20 mouse cellular contexts compared by ENCODE assay signal in genomic region chr1:63992506-63992905, GRCm38 (mm10).
"Had no signal": no experiment of that assay in that cellular context is flagged by ENCODE, and none has a peak within 500 bp of the region (broad histone marks: within the 10 kb centered on the region; RNA-seq: fewer than 3 reads in every experiment).

No protein-coding gene starts in this region.

- H3K9me3 ChIP-seq: liver, embryonic 13.5 days; lung, embryonic 15.5 days; midbrain, embryonic 12.5 days; midbrain, embryonic 15.5 days; neural tube, embryonic 12.5 days; neural tube, embryonic 15.5 days had no signal

- H3K27me3 ChIP-seq: liver, embryonic 13.5 days; lung, embryonic 15.5 days; midbrain, embryonic 15.5 days; neural tube, embryonic 12.5 days; neural tube, embryonic 15.5 days had no signal

- H3K9ac ChIP-seq: liver, embryonic 13.5 days; lung, embryonic 15.5 days; midbrain, embryonic 12.5 days; midbrain, embryonic 15.5 days; neural tube, embryonic 12.5 days; neural tube, embryonic 15.5 days had no signal

- H3K27ac ChIP-seq: kidney, postnatal 0 days; left cerebral cortex, adult 2 months; liver, embryonic 13.5 days; lung, embryonic 15.5 days; macrophage; midbrain, embryonic 12.5 days; midbrain, embryonic 15.5 days; neural tube, embryonic 12.5 days; neural tube, embryonic 15.5 days; stomach, postnatal 0 days had no signal

- H3K36me3 ChIP-seq: liver, embryonic 13.5 days; lung, embryonic 15.5 days; midbrain, embryonic 12.5 days; midbrain, embryonic 15.5 days; neural tube, embryonic 12.5 days; neural tube, embryonic 15.5 days had no signal

- H3K4me2 ChIP-seq: liver, embryonic 13.5 days; lung, embryonic 15.5 days; midbrain, embryonic 12.5 days; midbrain, embryonic 15.5 days; neural tube, embryonic 12.5 days; neural tube, embryonic 15.5 days had no signal

- ATAC-seq: intestine, postnatal 0 days; midbrain, embryonic 15.5 days had no signal

- H3K4me3 ChIP-seq: left cerebral cortex, adult 2 months; liver, embryonic 13.5 days; lung, embryonic 15.5 days; midbrain, embryonic 12.5 days; midbrain, embryonic 15.5 days; neural tube, embryonic 12.5 days; neural tube, embryonic 15.5 days had no signal

- DNase-seq: kidney, adult 8-10 months; layer of hippocampus, postnatal 36 days; liver, embryonic 13.5 days; lung, postnatal 10 days; right cerebral cortex, adult 18-20 months; right cerebral cortex, postnatal 14 days; right cerebral cortex, postnatal 4 days; thymus, adult 2 months; thymus, postnatal 14 days; thymus, postnatal 4 days had no signal
